In the genomic region with DNA sequence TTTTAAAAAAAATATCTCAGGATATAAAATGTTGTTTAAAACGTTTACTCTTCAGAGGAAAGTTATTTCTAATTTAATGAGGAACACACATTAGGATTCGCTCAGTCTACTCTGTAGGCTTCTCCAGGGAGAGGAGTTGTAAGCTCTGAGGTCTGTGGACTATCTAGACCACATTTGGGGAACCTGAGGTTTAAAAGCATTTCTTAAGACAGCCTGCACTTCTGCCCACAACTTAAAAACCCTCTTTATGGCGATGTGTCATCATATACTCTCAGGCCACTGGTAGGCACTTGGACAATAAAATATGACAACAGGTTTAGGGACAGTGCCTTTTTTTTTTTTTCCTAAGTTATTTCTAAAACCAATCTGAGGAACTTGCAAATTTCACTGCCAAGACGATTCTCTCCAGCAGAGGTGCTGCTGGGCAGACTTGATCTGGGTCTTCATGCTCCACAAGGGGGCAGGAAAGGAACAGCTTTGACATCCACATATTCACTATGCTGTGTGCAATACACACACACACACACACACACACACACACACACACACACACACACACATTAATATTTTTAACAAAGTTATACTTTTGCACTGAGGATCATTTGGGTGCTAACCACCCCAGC, we compare ENCODE assay signal across 8 mouse cellular contexts.
DNase-seq lines count a peak whose midpoint lies in the region; TF ChIP-seq lines count a peak whose summit lies in the region.

No protein-coding gene starts in this region.

- DNase-seq in kidney, postnatal 14 days, result peak; percentile 14
- no peak for DNase-seq in kidney, adult 11 months
- peak; percentile 8 for DNase-seq in MEL-GATA-1-ER (ENCODE audit: extremely low read depth, low read depth)
- DNase-seq in induced T-regulatory cell, adult 2 months (ENCODE audit: low read depth), result peak; percentile 14
- no peak for DNase-seq in adrenal gland, adult 18-20 months (ENCODE audit: low spot score in 2 of 2)
- no peak for DNase-seq in Muller cell, postnatal 12 days (ENCODE audit: inconsistent ontology term)
- no peak for DNase-seq in MN1 (ENCODE audit: low spot score)

- no peaks in the 10 kb centered on the region for H3K36me3 ChIP-seq in C2C12 (ENCODE audit: control insufficient read depth, insufficient read depth)

- no peaks in the 10 kb centered on the region for H3K79me3 ChIP-seq in C2C12 (ENCODE audit: low read depth)

- H3K27me3 ChIP-seq in C2C12 (ENCODE audit: control insufficient read depth, insufficient read depth, insufficient read length), result no peaks in the 10 kb centered on the region

- H3K79me2 ChIP-seq in C2C12 (ENCODE audit: control insufficient read depth, insufficient read depth), result no peaks in the 10 kb centered on the region

- H3K4me3 ChIP-seq in C2C12 (ENCODE audit: insufficient read depth, poor library complexity, severe bottlenecking), result no peak overlapping the region

- no peak overlapping the region for H3ac ChIP-seq in C2C12 (ENCODE audit: control insufficient read depth, insufficient read length, low read depth)

- peak; percentile 21 for TF ChIP-seq CTCF in C2C12 (IDR thresholded peaks at IDR 0.05; ENCODE audit: control insufficient read depth, insufficient read depth, insufficient read length)

TF ChIP-seq in C2C12, 6 proteins besides CTCF, POLR2A, EP300 and RAD21:
- TF ChIP-seq CEBPB (IDR thresholded peaks at IDR 0.05; ENCODE audit: low read depth), result no peak
- TF ChIP-seq FOSL1 (IDR thresholded peaks at IDR 0.05; ENCODE audit: insufficient read depth, low read length, poor library complexity, severe bottlenecking), result no peak
- no peak for TF ChIP-seq MYOG (IDR thresholded peaks at IDR 0.05; ENCODE audit: control insufficient read depth, extremely low read depth, insufficient read length)
- TF ChIP-seq MAX (IDR thresholded peaks at IDR 0.05), result no peak
- no peak for TF ChIP-seq MYOD1 (IDR thresholded peaks at IDR 0.05; ENCODE audit: control insufficient read depth, insufficient read length, low read depth)
- no peak for TF ChIP-seq USF1 (IDR thresholded peaks at IDR 0.05; ENCODE audit: low read depth)

Comparison
In these comparisons a context has a peak if more than half of its experiments do, and no peak if none do; other contexts are left out.
1. DNase-seq: peak in kidney, postnatal 14 days (single experiment), MEL-GATA-1-ER (single experiment) and induced T-regulatory cell, adult 2 months (single experiment); none in kidney, adult 11 months (single experiment), adrenal gland, adult 18-20 months (0 of 2), Muller cell, postnatal 12 days (single experiment) and MN1 (single experiment).